Mouse (Mus musculus) intestine, embryonic 16.5 days (tissue): ENCODE measurements around the gene Ntng1. TPM values are rescaled to one million over a fixed set of nuclear protein-coding genes. Genes with fewer than 3 reads are reported as not detected.

Experiments
- ATAC-seq: fragments of 200-750 bp; cut with Nextera tagmentation; 2 replicates; pipeline ENCODE4 v1.8.0; 2017; ENCODE audit warnings: moderate TSS enrichment, moderate library complexity
- H3K27ac ChIP-seq: fragments of 300-500 bp; sonication (generic); 2 replicates; pipeline ENCODE4 v1.5.1; 2014; ENCODE audit warnings: mild to moderate bottlenecking, low read length
- H3K27me3 ChIP-seq: fragments of 300-500 bp; sonication (generic); replicated peaks from 2 replicates; pipeline ENCODE4 v1.6.1; 2014; ENCODE audit warnings: low read length, control low read depth, mixed read lengths; ENCODE audit not compliant: control insufficient read depth, insufficient read depth
- H3K36me3 ChIP-seq: fragments of 300-500 bp; sonication (generic); 2 replicates; pipeline ENCODE4 v1.6.1; 2014; ENCODE audit warnings: low read length, control low read depth; ENCODE audit not compliant: control insufficient read depth, insufficient read depth
- H3K4me1 ChIP-seq: fragments of 300-500 bp; sonication (generic); 2 replicates; pipeline ENCODE4 v1.6.1; 2014; ENCODE audit warnings: low read length, control low read depth, mixed read lengths; ENCODE audit not compliant: control insufficient read depth, insufficient read depth
- H3K4me2 ChIP-seq: fragments of 300-500 bp; sonication (generic); 2 replicates; pipeline ENCODE4 v1.6.1; 2014; ENCODE audit warnings: low read depth, low read length, control low read depth
- H3K4me3 ChIP-seq: fragments of 300-500 bp; sonication (generic); 2 replicates; pipeline ENCODE4 v1.5.1; 2014; ENCODE audit warnings: mild to moderate bottlenecking, low read length
- H3K9ac ChIP-seq: fragments of 300-500 bp; sonication (generic); 2 replicates; pipeline ENCODE4 v1.6.1; 2014; ENCODE audit warnings: low read depth, low read length
- H3K9me3 ChIP-seq: fragments of 300-500 bp; sonication (generic); 2 replicates; pipeline ENCODE4 v1.6.1; 2016; ENCODE audit warnings: low read length, control low read depth; ENCODE audit not compliant: control insufficient read depth
- WGBS: fragments of 180-500 bp; shearing (Covaris S2); extraction: QIAGEN DNeasy Blood & Tissue Kit; methylation state at CpG from one replicate; pipeline ENCODE4 v1.1.7; 2014; 5-methylcytosine and 5-hydroxymethylcytosine counted together
- polyA plus RNA-seq: library from polyadenylated mRNA; unstranded; fragments of >200 nt; fragmentation: Nextera tagmentation; extraction: Ambion mirVana; gene quantifications from 2 replicates; pipeline ENCODE4 v1.2.1, GENCODE M21; 2015

The Ntng1 gene
- polyA plus RNA-seq, 1 experiment from 2014 or later: 3.0 TPM

DNA sequence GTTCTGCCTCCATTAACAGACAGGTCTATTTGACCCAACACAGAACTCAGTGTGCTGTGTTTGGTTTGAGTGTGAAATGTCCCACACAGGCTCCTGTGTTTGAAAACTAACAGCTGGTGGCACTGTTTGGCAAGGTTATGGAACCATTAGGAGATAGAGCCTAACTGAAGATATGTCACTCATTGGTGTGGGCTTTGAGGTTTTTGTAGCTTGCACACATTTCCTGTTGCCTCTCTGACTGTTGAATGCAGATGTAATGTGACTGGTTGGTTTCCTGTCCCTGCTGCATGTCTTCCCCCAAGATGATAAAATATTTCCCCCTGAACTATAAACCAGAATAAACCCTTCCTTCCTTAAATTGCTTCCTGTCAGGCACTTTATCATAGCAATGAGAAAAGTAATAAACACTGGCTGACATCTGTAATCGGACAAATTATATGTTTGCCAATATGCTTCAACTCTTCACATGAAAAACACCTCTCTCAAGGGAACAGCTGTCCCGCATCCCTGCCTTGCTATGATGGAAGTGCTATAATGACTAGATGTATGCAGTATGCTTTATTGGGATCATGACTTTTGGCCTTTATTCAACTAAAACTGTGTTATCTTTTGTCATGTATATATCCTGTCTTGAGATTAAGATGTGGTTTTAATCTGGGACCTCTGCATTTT, 320.9 kb downstream of the Ntng1 start:
- WGBS: 63% methylated on average over 2 of the region's 2 CpGs
- Histone ChIP-seq H3K9ac (no peak overlapping the region), H3K27me3 (no peaks in the 10 kb centered on the region), H3K27ac (no peak overlapping the region), H3K4me1 (no peaks in the 10 kb centered on the region), H3K4me3 (no peak overlapping the region), H3K4me2 (no peak overlapping the region), H3K9me3 (no peaks in the 10 kb centered on the region), H3K36me3 (no peaks in the 10 kb centered on the region)
- no peak for ATAC-seq

- no peak overlapping the region for H3K4me3 ChIP-seq
- H3K27ac ChIP-seq: no peak overlapping the region
- no peak for ATAC-seq
- no peaks in the 10 kb centered on the region for H3K9me3 ChIP-seq
- H3K36me3 ChIP-seq: no peaks in the 10 kb centered on the region
- H3K9ac ChIP-seq: no peak overlapping the region
- WGBS: 82% methylated on average over 2 of the region's 2 CpGs
- no peaks in the 10 kb centered on the region for H3K4me1 ChIP-seq
- H3K4me2 ChIP-seq: no peak overlapping the region
- H3K27me3 ChIP-seq: no peaks in the 10 kb centered on the region
These were observed 324.8 kb downstream of the Ntng1 start for GRCm38 (mm10) chr3:109818821-109819685.

DNA sequence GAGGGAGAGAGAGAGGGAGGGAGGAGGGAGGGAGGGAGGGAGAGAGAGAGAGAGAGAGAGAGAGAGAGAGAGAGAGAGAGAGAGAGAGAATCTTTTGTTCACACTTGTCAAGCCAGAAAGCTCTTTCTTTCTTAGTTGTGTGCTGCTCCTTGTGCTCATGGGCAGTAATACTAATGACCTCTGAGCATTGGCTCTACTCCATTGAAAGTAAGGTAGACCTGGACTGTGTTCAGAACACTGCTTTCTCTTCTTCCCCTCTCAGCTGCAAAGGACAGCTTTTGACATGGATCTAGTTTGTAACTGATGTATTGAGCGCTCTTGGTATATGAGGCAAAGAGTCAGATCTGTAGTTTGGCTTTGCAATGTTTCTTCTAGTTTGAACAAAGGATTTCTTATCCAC, 334.7 kb downstream of the Ntng1 start:
- no peak overlapping the region for H3K27ac ChIP-seq
- 94% methylated on average over 1 of the region's 1 CpGs for WGBS
- ATAC-seq: no peak
- H3K9ac ChIP-seq: no peak overlapping the region
- H3K36me3 ChIP-seq: no peaks in the 10 kb centered on the region
- H3K4me1 ChIP-seq: no peaks in the 10 kb centered on the region
- H3K4me3 ChIP-seq: no peak overlapping the region
- H3K4me2 ChIP-seq: no peak overlapping the region
- no peaks in the 10 kb centered on the region for H3K9me3 ChIP-seq
- H3K27me3 ChIP-seq: no peaks in the 10 kb centered on the region

- Histone ChIP-seq H3K36me3 (no peaks in the 10 kb centered on the region), H3K9me3 (no peaks in the 10 kb centered on the region), H3K27me3 (no peaks in the 10 kb centered on the region), H3K9ac (no peak overlapping the region), H3K4me2 (no peak overlapping the region), H3K27ac (no peak overlapping the region), H3K4me3 (no peak overlapping the region), H3K4me1 (no peaks in the 10 kb centered on the region)
- ATAC-seq: no peak
- WGBS: 77% methylated on average over 6 of the region's 6 CpGs
These were observed 336.4 kb downstream of the Ntng1 start for GRCm38 (mm10) chr3:109807211-109807934.

DNA sequence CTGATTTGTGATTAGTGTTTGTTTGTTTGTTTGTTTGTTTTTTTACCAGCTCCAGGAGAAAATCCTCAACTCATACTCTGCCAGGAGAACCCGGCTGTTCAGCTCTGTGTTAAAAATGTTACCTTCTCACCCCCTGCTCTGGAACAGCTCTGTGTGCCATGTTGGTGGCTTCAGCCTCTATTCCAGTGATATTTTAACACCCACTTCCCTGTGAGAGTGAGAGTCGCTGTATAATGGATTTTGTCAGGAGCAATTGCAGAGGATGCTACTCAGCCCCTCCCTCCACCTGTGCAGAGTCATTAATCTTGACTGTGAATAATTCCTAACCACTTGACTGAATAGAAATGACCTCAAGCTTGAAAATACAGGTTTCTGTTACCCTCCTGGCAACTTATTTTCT, 339.7 kb downstream of the Ntng1 start:
- WGBS: 58% methylated on average over 2 of the region's 2 CpGs
- Histone ChIP-seq H3K4me3 (no peak overlapping the region), H3K36me3 (no peaks in the 10 kb centered on the region), H3K9me3 (no peaks in the 10 kb centered on the region), H3K27me3 (no peaks in the 10 kb centered on the region), H3K27ac (no peak overlapping the region), H3K9ac (no peak overlapping the region), H3K4me1 (no peaks in the 10 kb centered on the region), H3K4me2 (no peak overlapping the region)
- no peak for ATAC-seq

- H3K4me3 ChIP-seq: no peak overlapping the region
- no peak overlapping the region for H3K4me2 ChIP-seq
- ATAC-seq: no peak
- no peak overlapping the region for H3K27ac ChIP-seq
- 64% methylated on average over 3 of the region's 3 CpGs for WGBS
- no peaks in the 10 kb centered on the region for H3K9me3 ChIP-seq
- H3K4me1 ChIP-seq: no peaks in the 10 kb centered on the region
- H3K9ac ChIP-seq: no peak overlapping the region
- no peaks in the 10 kb centered on the region for H3K27me3 ChIP-seq
- no peaks in the 10 kb centered on the region for H3K36me3 ChIP-seq
These were observed 340.2 kb downstream of the Ntng1 start for GRCm38 (mm10) chr3:109803616-109804015.

DNA sequence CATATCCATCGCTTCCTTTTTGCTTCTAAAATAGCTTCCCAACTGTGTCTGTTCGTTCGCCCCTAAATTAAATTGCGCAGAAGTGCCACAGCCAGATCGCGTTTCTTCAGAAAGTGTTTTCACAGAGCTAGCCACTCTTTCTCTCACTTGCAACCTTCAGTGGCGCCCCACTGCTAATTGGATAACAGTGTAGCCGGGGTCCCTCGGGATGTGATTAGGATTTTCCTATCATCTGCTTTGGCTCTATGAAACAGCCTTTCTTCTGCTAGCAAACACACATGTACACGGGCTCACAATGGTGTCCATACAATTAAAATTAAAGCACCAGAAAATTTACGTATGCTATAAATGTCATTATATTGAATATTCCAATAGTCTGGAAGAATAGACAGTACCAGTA, 346.5 kb downstream of the Ntng1 start:
- Histone ChIP-seq H3K4me3 (no peak overlapping the region), H3K36me3 (no peaks in the 10 kb centered on the region), H3K9ac (no peak overlapping the region), H3K4me2 (no peak overlapping the region), H3K9me3 (no peaks in the 10 kb centered on the region), H3K27me3 (no peaks in the 10 kb centered on the region), H3K4me1 (no peaks in the 10 kb centered on the region), H3K27ac (no peak overlapping the region)
- no peak for ATAC-seq
- WGBS: 88% methylated on average over 11 of the region's 11 CpGs

DNA sequence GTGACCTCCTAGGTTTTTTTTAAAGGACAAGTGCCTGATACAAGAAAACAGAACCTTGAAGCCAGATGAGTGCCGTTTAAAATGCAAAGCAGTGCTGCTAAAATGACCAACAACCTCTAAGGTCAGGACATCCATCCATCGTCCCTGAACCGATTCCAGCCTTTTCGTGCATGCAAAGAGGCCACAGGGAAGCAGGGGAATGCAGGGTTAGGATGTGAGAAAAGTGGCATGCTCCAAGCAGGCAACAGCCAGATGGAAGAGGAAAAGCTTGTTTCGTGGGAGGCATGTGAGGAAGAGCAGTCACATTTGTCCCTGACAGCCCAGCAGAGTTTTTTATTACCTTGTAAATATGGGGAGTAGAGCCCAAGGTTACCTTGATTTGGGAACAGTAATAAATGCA, 360.6 kb downstream of the Ntng1 start:
- WGBS: 37% methylated on average over 5 of the region's 5 CpGs
- Histone ChIP-seq H3K9ac (no peak overlapping the region), H3K27ac (no peak overlapping the region), H3K4me1 (peaks cover 9% of the 10 kb centered on the region), H3K9me3 (no peaks in the 10 kb centered on the region), H3K27me3 (no peaks in the 10 kb centered on the region), H3K4me3 (no peak overlapping the region), H3K36me3 (no peaks in the 10 kb centered on the region), H3K4me2 (no peak overlapping the region)
- no peak for ATAC-seq

- Histone ChIP-seq H3K9me3 (no peaks in the 10 kb centered on the region), H3K4me1 (peaks cover 9% of the 10 kb centered on the region), H3K27me3 (no peaks in the 10 kb centered on the region), H3K9ac (peak overlapping the region; percentile 60), H3K27ac (no peak overlapping the region), H3K4me3 (peak overlapping the region; percentile 47), H3K4me2 (peak overlapping the region; percentile 94), H3K36me3 (no peaks in the 10 kb centered on the region)
- ATAC-seq: peak; percentile 76
- WGBS: 6% methylated on average over 27 of the region's 27 CpGs
These were observed 361.4 kb downstream of the Ntng1 start for GRCm38 (mm10) chr3:109782289-109782951.
